ENCODE assay signal across 7 mouse cellular contexts in the genomic region with DNA sequence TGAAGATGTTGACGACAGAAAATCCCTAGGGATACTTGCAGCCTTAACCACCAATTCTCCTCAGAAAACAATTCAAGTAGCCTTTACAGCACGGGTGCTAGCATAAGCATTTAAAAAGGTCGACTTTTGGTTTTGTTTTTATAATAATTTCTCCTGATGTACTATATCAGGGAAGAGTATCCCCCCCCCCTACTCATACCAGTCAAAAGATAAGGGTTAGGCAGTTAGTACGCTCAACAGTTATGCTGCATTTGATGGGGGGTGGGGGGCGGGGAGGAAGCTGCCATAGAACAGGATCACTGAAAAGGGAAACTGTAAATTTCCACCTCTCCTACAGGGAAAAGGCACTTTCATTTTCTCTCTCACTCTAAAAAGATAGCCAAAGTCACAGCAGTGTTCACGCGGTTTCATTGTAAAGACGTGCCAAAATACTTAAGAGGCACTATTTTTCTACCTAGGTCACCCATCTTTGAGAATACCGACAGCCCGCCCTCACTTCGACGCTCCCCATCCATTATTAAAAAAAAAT. TPM values are rescaled to one million over a fixed set of nuclear protein-coding genes. Genes with fewer than 3 reads are reported as not detected.
DNase-seq lines count a peak whose midpoint lies in the region; ATAC-seq and TF ChIP-seq lines count a peak whose summit lies in the region.

No protein-coding gene starts in this region.

- no peak for TF ChIP-seq POLR2A in embryonic fibroblast, embryonic 13.5 days (IDR thresholded peaks at IDR 0.05; ENCODE audit: low read depth, low read length)
- TF ChIP-seq POLR2A in limb, embryonic 14.5 days (IDR thresholded peaks at IDR 0.05; ENCODE audit: borderline replicate concordance, extremely low read depth, insufficient read depth, insufficient read length) = no peak

- peak overlapping the region; percentile 75 for H3K4me3 ChIP-seq in lung, postnatal 0 days (ENCODE audit: low read depth, low read length)
- H3K4me3 ChIP-seq in embryonic fibroblast, embryonic 13.5 days (ENCODE audit: insufficient read depth, low read length) = peak overlapping the region; percentile 70
- peak overlapping the region; percentile 74 for H3K4me3 ChIP-seq in limb, embryonic 14.5 days (replicated peaks; ENCODE audit: low read length)
- peak overlapping the region; percentile 73 for H3K4me3 ChIP-seq in stomach, embryonic 16.5 days (replicated peaks; ENCODE audit: low read length)

- peak overlapping the region; percentile 89 for H3K4me2 ChIP-seq in lung, postnatal 0 days (replicated peaks; ENCODE audit: low read depth, low read length)
- H3K4me2 ChIP-seq in limb, embryonic 14.5 days (replicated peaks; ENCODE audit: low read depth, low read length, severe bottlenecking) = peak overlapping the region; percentile 99
- peak overlapping the region; percentile 85 for H3K4me2 ChIP-seq in stomach, embryonic 16.5 days (ENCODE audit: low read depth, low read length)

- DNase-seq in lung, postnatal 0 days (ENCODE audit: low spot score) = peak; percentile 26
- DNase-seq in lung, postnatal 25 days (ENCODE audit: low spot score) = no peak
- no peak for DNase-seq in limb, embryonic 14.5 days (ENCODE audit: low spot score)
- DNase-seq in left cerebral cortex, adult 18-20 months (ENCODE audit: low spot score in 2 of 2) = no peak
- DNase-seq in adrenal gland, postnatal 10 days = no peak

- ATAC-seq in lung, postnatal 0 days = no peak
- no peak for ATAC-seq in limb, embryonic 14.5 days (ENCODE audit: low FRiP score, low read depth)
- ATAC-seq in stomach, embryonic 16.5 days (ENCODE audit: insufficient read depth, low FRiP score) = no peak

- H3K4me1 ChIP-seq in lung, postnatal 0 days (ENCODE audit: insufficient read depth, low read depth, low read length) = no peaks in the 10 kb centered on the region
- H3K4me1 ChIP-seq in embryonic fibroblast, embryonic 13.5 days (ENCODE audit: control insufficient read depth, insufficient read depth, low read length) = no peaks in the 10 kb centered on the region
- H3K4me1 ChIP-seq in limb, embryonic 14.5 days (ENCODE audit: control insufficient read depth, insufficient read depth, low read length) = no peaks in the 10 kb centered on the region
- H3K4me1 ChIP-seq in stomach, embryonic 16.5 days (ENCODE audit: control insufficient read depth, insufficient read depth, low read length) = 0 out of 2 replicates have a peak, but pooled peaks cover 3% of the 10 kb centered on the region

- TF ChIP-seq CTCF in lung, postnatal 0 days (IDR thresholded peaks at IDR 0.05) = no peak
- TF ChIP-seq CTCF in embryonic fibroblast, embryonic 13.5 days (IDR thresholded peaks at IDR 0.05; ENCODE audit: borderline replicate concordance, insufficient read depth, low read length) = no peak

- TF ChIP-seq EP300 in lung, postnatal 0 days (IDR thresholded peaks at IDR 0.05) = no peak

- 4% methylated on average over 12 of the region's 12 CpGs for WGBS in lung, postnatal 0 days
- WGBS in limb, embryonic 14.5 days = 7% methylated on average over 12 of the region's 12 CpGs
- 7% methylated on average over 12 of the region's 12 CpGs for WGBS in stomach, embryonic 16.5 days

- peak overlapping the region; percentile 84; the same call in 1 of the 2 replicates for H3K27ac ChIP-seq in lung, postnatal 0 days (ENCODE audit: low read length)
- H3K27ac ChIP-seq in embryonic fibroblast, embryonic 13.5 days (ENCODE audit: insufficient read depth, low read length) = peak overlapping the region; percentile 81; the same call in 1 of the 2 replicates
- no peak overlapping the region for H3K27ac ChIP-seq in limb, embryonic 14.5 days (replicated peaks; ENCODE audit: low read depth, low read length)
- H3K27ac ChIP-seq in stomach, embryonic 16.5 days (ENCODE audit: low read length) = peak overlapping the region; percentile 74

- no peaks in the 10 kb centered on the region for H3K36me3 ChIP-seq in lung, postnatal 0 days (ENCODE audit: insufficient read depth, low read length)
- H3K36me3 ChIP-seq in limb, embryonic 14.5 days (ENCODE audit: control insufficient read depth, insufficient read depth, low read length) = no peaks in the 10 kb centered on the region
- no peaks in the 10 kb centered on the region for H3K36me3 ChIP-seq in stomach, embryonic 16.5 days (ENCODE audit: control insufficient read depth, insufficient read depth, low read length)

- no peaks in the 10 kb centered on the region for H3K27me3 ChIP-seq in lung, postnatal 0 days (replicated peaks; ENCODE audit: insufficient read depth, low read length)
- H3K27me3 ChIP-seq in limb, embryonic 14.5 days (ENCODE audit: control insufficient read depth, insufficient read depth, low read length) = no peaks in the 10 kb centered on the region
- no peaks in the 10 kb centered on the region for H3K27me3 ChIP-seq in stomach, embryonic 16.5 days (ENCODE audit: control insufficient read depth, insufficient read depth, low read length)

- H3K9me3 ChIP-seq in lung, postnatal 0 days (ENCODE audit: low read length) = no peaks in the 10 kb centered on the region
- no peaks in the 10 kb centered on the region for H3K9me3 ChIP-seq in limb, embryonic 14.5 days (ENCODE audit: control insufficient read depth, low read length)
- H3K9me3 ChIP-seq in stomach, embryonic 16.5 days (replicated peaks; ENCODE audit: control insufficient read depth, low read length) = no peaks in the 10 kb centered on the region

- H3K9ac ChIP-seq in lung, postnatal 0 days (replicated peaks; ENCODE audit: low read depth) = peak overlapping the region; percentile 54
- peak overlapping the region; percentile 70 for H3K9ac ChIP-seq in limb, embryonic 14.5 days (ENCODE audit: low read depth, low read length, severe bottlenecking)
- H3K9ac ChIP-seq in stomach, embryonic 16.5 days (ENCODE audit: low read length) = peak overlapping the region; percentile 78

RNA-seq across cellular contexts. Expression of gene Stxbp1, which starts 1.4 kb away (rescaled TPM):
- 22.2 and 22.4 TPM in 2 replicates for polyA plus RNA-seq in lung, postnatal 0 days (2015; fragmentation: Nextera tagmentation; extraction: Ambion mirVana)
- polyA plus RNA-seq in embryonic fibroblast, embryonic 13.5 days (2011; ENCODE audit: insufficient read length, low read depth, missing spikeins) = 33.3 and 41.4 TPM in 2 replicates
- 22.2 and 22.3 TPM in 2 replicates for polyA plus RNA-seq in limb, embryonic 14.5 days (2012; rRNA removed)
- 15.8 and 20.8 TPM in 2 replicates for polyA plus RNA-seq in limb, embryonic 14.5 days (2014; fragmentation: Nextera tagmentation; extraction: Ambion mirVana)
- polyA plus RNA-seq in stomach, embryonic 16.5 days (2015; fragmentation: Nextera tagmentation; extraction: Ambion mirVana) = 20.8 and 23.2 TPM in 2 replicates
- total RNA-seq in left cerebral cortex, adult 18-20 months (2021) = 1,000 to 10,000 TPM in 1 of 2 experiments, 100 to 1,000 TPM in 1; 951 to 1,006 TPM
- total RNA-seq in adrenal gland, postnatal 10 days (2021) = 10 to 100 TPM; 23.7 to 35.7 TPM

RNA-seq across cellular contexts. Expression of gene Fam129b, which starts 30.3 kb away (rescaled TPM):
- 121 and 150 TPM in 2 replicates for polyA plus RNA-seq in lung, postnatal 0 days (2015; fragmentation: Nextera tagmentation; extraction: Ambion mirVana)
- polyA plus RNA-seq in embryonic fibroblast, embryonic 13.5 days (2011; ENCODE audit: insufficient read length, low read depth, missing spikeins) = 142 and 223 TPM in 2 replicates
- polyA plus RNA-seq in limb, embryonic 14.5 days (2012; rRNA removed) = 73.5 and 81.0 TPM in 2 replicates
- 45.9 and 46.2 TPM in 2 replicates for polyA plus RNA-seq in limb, embryonic 14.5 days (2014; fragmentation: Nextera tagmentation; extraction: Ambion mirVana)
- polyA plus RNA-seq in stomach, embryonic 16.5 days (2015; fragmentation: Nextera tagmentation; extraction: Ambion mirVana) = 108 and 139 TPM in 2 replicates
- 10 to 100 TPM; 29.6 to 35.3 TPM for total RNA-seq in left cerebral cortex, adult 18-20 months (2021)
- 10 to 100 TPM; 28.9 to 30.7 TPM for total RNA-seq in adrenal gland, postnatal 10 days (2021)
